Mouse (Mus musculus): ENCODE data around the gene Myo19.
A peak's percentile ranks its signal among the peaks of the same experiment; 100 is the strongest.
"Not testable (repeated sequence)": the region's sequence is repeated elsewhere in the genome, so short reads cannot be mapped to it uniquely, and the experiment has no call there.

Gene Myo19

GRCm38 (mm10) chr11:84879772-84880464, at the start of gene Myo19, which contains the start of gene Pigw:
TSS of gene Myo19 (plus strand) at chr11:84880148.
TSS of gene Pigw (minus strand) at chr11:84880285.
- DNase-seq: peak; percentile 98

GRCm38 (mm10) chr11:84839330-84839729, 40.6 kb upstream of the Myo19 start:
- DNase-seq: no peak

GRCm38 (mm10) chr11:84846741-84847474, 33.0 kb upstream of the Myo19 start:
- no peak for DNase-seq

DNA sequence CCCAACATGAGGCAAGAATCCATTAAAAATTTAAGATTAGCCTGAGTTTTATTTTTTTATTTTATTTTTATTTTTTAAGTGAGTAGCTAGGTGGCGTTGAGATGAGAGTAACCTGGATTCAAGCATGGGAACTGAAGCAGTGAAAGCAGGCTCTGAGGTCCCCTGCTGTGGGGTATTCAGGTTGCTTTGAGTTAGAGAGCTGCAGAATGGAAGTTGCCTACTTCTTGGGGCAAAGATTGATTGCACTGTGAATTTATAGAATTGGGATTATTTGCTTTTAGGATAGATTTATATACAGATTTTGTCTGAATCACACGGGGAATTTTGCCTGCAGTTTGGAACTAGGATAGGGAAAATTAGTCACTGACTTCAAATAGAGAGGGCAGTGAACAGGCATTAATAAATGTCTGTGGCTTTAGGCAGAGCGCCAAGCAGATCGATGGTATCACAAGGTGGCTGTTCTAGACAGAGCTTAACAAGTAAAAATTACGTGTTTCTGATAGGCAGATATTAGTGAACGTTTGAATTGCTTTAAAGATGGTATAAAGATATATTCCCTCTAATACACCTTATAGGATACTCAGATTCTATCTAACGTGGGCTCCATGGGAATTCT, 32.4 kb upstream of the Myo19 start:
- peak; percentile 21 for DNase-seq

DNA sequence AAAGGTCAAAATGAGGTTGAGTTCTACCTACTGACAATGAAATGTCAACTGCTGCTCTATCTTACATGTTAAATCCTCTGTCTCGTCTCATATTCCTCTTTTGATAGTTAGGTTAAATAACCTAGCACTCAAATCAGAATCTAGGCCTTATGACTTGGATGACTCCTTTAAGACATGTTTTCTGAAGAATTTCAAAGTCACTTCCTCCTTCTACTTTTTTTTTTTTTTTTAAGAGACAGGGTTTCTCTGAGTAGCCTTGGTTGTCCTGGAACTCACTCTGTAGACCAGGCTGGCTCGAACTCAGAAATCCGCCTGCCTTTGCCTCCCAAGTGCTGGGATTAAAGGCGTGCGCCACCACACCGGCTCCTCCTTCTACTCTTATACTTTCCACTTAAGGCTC, 24.7 kb upstream of the Myo19 start:
- no peak for DNase-seq

- DNase-seq: no peak
Observed at GRCm38 (mm10) chr11:84865268-84865667, 14.7 kb upstream of the Myo19 start.

DNA sequence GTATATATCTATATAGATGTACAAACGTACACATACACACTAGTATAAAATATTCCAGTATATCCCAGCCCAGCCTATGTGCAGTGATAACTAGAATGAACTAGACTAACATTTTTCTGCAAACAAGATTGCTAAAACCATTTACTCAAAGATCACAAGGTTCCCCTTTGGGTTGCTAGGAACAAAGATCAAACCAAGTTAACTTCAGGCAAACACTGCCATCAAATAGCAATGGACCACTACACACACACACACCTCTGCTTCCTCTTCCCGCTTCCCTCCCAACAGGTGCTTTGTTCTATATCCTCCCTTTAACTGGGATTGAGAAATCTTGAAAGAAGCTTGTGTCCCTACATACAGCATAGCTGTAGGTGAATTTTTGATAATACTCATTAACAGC, 12.4 kb upstream of the Myo19 start:
- DNase-seq: no peak

- no peak for DNase-seq
Observed at GRCm38 (mm10) chr11:84868786-84869259, 11.1 kb upstream of the Myo19 start.

DNA sequence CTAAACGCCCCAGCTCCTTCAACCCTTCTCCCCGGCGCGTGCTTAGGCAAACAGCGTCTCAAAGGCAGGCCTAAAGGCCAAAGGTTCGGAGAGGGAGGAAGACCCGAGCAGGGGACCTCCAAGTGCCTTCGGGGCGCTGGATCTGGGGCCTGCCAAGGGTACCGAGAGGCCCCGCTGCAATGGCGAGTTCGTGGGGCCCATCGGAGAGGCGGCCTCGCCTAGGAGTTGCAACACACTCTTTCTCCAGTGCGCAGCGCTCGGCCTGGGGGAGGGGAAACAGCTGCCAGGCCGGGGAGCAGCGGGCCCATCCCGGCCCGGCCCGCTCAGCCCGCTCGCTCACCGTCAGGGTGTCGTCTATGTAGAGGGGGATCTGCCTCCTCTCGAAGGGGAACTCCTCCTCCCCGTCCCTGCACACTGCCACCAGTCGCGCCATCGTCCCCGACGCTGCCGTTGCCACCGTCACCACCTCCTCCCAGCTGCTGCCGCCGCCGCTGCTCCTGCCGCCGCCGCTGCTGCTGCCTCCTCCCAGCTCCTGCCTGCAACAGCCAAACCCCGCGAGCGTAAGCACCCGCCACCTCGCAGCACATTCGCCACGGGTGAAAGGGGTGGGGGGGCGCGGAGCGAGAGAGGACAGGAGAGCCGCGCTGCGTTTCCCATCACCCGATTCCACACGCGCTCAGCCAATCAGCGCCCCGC, 10.3 kb upstream of the Myo19 start:
- DNase-seq: peak; percentile 100

GRCm38 (mm10) chr11:84870337-84871043, 9.5 kb upstream of the Myo19 start, which contains the start of gene Ggnbp2:
TSS of gene Ggnbp2 (minus strand) at chr11:84870817.
- DNase-seq: peak; percentile 99

GRCm38 (mm10) chr11:84871046-84871445, 8.9 kb upstream of the Myo19 start:
- no peak for DNase-seq

- DNase-seq: no peak
Observed at GRCm38 (mm10) chr11:84871548-84872069, 8.3 kb upstream of the Myo19 start.

DNA sequence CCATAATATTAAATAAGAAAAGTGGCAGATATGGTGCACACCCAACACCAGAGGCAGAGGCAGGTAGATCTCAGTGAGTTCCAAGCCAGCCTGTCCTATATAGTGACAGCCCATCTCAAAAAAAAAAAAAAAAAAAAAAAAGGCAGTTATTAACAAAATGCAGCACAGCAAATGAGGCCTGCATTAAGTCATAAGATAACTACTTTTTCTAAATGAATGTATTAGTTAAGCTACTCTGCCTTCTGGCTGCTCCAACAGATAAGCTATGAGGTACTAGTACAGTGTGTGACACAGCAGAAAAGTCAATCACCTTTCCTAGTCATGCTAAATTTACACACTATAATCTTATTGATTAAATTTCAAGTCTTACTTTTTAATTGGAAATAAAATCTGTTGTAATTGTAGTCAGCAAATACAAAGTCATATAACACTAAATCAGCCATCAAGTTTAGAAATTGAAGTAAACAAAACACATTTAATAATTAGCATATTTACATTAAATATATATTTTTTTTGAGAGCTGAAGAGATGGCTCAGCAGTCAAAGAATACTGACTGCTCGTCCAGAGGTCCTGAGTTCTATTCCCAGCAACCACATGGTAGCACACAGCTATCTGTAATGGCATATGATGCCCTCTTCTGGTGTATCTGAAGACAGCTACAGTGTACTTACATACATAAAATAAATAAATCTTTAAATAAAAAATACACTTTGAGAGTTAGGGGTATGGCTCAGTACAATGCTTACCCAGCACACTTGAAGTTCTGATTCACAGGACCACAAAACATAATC, 6.7 kb upstream of the Myo19 start:
- DNase-seq: no peak

GRCm38 (mm10) chr11:84876020-84876419, 3.9 kb upstream of the Myo19 start:
- not testable (repeated sequence) for DNase-seq

GRCm38 (mm10) chr11:84879007-84879771, 759 bp upstream of the Myo19 start:
- DNase-seq: no peak

DNA sequence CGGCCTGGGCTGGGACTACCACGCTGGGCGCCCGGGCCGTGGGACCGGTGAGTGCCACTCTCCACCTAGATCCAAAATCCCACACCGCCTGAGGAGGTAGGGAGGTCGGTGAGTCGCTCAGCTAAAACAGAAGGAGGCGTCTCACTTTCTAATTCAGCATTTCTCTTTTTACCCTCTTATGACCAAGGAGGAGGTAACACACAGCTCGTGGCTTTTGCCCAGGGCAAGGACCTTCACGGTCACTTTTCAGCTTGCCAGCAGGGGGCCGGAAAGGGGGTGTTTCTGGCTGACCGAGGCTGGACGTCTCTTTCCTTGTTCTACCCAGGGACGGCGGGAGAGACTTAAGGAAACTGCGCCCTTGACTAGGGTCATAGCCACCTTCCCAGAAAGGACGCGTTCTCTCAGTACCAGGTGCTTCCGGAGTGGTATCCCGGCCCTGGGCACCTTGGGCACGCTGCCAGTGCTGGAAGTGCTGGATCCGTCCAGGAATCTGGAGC, 565 bp downstream of the Myo19 start:
- peak; percentile 97 for DNase-seq

- DNase-seq: no peak
Observed at GRCm38 (mm10) chr11:84880971-84881370, 1.0 kb downstream of the Myo19 start.

- peak; percentile 88 for DNase-seq
Observed at GRCm38 (mm10) chr11:84882346-84882745, 2.4 kb downstream of the Myo19 start.

GRCm38 (mm10) chr11:84885238-84885637, 5.3 kb downstream of the Myo19 start:
- peak; percentile 82 for DNase-seq

DNA sequence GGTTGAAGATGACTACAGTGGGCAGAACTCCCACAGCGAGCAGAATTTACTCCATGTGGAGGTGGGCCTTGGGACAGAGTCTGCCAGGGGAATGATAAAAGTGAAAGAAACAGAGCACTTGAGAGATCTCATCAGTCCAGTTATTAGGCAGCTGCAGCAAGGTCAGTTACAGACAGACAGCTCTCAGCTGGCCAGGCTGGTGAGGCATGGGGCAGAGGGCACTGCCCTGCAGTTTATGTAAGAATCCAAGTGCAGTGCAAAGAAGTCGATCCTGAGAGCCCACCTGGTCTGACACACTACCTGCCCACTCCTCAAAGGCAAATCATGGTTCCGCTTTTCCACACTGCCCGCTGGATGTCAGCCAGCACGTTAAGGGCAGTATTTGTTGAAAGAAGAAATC, 6.3 kb downstream of the Myo19 start:
- DNase-seq: peak; percentile 64

Measured in heart, adult 11 months (tissue).